Mouse (Mus musculus): ENCODE measurements around the gene Orc5.

Orc5 gene

GRCm38 (mm10) chr5:22550033-22550551 is at the start of gene Orc5:
Gene Orc5 (minus strand): TSS chr5:22550429.
- DNase-seq, result peak; percentile 93

DNA sequence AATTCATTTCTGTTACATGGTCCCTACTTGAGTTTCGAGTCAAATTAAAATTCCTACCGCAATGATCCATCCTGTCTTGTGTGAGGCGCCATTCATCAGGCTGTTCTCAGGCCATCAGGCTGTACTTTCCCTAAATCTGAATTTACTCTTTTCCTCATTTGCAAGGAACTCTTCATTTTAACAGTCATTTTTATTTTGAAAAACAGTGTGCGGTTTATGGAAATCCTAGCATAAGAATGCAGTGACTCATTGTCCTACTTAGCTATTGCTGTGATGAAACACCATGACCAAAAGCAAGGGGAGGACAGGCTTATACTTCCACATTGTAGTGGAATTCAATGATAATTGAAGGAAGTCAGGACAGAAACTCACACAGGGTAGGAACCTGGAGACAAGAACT is 46.8 kb upstream of the Orc5 start:
- no peak for DNase-seq

DNA sequence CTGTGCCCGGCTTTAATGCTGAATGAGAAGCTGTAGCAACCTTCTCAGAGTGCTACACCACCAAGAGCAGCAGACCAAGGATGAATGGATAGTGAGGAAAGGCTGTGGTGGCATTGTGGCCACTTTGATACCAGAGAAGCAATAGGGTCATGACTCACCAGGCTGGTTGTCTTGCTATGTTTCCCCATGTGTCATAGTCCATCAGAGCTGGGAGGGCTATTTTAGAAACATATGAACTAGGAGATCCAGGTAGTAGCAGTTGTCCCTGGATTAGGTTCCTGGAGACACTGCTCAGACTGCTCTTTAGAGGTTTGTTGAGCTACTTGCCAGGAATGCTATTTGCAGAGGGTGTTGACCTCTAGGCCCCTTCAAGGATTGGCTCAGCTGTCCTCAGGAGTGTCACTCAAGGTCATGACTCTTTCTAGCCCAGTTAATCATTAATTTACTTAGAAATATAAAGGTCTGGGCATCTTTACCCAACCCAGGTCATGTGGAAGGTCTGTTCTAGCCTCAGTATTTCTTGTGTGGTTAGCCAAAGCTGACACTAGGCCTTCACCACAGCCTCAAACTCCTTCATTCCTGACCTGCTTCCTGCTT is 39.2 kb upstream of the Orc5 start:
- no peak for DNase-seq

GRCm38 (mm10) chr5:22587492-22587891 is 37.3 kb upstream of the Orc5 start:
- DNase-seq, result no peak

- DNase-seq, result no peak
Measured at GRCm38 (mm10) chr5:22584556-22584955, 34.3 kb upstream of the Orc5 start.

DNA sequence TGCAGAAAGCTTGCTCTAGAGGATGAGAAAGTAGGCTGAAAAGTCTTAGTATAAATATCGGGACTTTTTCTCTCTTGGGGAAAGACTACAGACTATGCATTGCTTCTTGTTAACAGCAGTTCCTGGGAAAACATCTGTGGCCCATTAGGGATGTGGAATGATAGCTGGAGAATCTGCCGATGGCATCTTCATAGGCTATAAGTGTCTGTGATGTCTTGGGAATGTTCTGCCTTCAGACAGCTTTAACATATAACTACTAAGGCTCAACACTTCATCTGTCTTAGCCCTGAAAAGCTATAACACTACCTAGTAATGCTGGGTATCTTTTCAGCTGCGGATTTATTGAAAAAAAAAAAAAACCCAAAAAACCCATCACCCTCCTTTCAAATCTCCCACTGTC is 27.8 kb upstream of the Orc5 start:
- no peak for DNase-seq

DNA sequence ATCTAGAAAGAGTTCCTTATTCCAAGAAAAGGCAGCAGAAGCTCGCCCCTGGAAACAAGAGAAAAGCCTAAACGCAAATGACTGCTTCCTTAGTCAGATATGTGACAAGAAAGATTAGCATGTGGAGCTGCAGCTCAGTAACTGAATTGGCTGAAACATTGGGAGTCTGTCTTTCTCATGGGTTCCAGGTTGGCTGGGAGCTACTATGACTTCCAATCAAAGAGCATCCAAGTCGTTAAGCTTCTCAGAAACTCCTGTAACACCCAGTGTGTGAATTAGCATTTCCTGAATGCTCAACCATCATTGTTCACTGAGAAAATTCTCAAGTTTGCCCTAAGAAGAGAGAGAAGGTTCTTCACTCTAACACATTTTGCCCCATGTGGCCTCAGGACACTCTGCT is 24.5 kb upstream of the Orc5 start:
- DNase-seq, result no peak

DNA sequence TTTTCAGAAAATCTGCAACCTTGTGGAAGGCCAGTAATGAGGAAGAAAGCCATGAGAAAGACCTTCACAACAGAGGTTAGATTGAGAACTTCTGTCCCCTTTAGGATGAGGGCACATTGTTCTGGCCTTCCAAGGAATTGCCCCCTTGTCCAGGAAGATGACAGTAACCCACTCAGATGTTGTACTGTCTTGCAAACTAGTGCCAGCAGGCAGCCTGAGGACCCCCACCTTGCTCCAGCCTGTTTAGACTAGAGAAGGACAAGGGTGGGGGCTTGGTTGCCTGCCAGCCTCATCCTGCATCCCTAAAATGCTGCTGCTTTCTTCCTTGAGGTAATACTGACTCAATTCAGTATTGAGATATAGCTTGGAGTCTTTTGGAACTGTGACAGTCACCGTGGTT is 23.9 kb upstream of the Orc5 start:
- no peak for DNase-seq

DNA sequence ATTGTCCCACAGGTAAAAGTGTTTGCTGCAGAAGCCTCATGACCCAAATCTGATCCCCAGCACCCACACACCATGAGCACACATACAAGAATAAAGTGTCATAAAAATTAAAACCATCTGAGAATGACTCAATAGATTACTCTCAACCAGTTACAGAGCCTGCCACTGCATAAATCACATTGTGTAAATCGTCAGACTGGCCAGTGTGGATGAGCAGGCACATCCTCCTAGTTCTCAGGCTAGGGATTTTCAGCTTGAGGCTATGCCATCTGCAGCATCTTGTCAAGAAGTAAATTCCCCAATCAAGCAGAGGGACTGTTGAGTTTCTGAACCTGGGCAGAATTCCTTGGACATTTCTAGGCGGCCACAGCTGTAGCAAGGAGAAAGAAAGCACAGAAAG is 23.5 kb upstream of the Orc5 start:
- no peak for DNase-seq

GRCm38 (mm10) chr5:22572881-22573280 is 22.7 kb upstream of the Orc5 start:
- DNase-seq, result no peak

DNA sequence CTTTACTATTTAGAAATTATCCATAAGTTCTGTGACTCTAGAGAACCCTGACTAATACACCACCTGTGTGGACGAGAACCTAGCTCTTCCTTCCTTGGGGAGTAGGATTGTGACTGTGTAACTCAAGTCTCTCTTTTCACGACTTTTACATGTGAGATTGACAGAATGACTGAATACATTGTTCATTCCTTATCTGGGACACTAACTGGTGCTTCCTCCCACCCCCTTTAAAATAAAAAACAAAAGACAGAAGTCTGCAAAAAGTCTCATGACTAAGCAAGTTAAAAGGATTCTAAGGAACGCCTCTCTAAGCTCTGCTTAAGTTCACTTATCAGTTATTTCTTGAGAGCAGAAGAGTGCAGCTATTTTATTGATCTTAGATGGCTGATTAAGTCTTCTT is 22.2 kb upstream of the Orc5 start:
- DNase-seq, result no peak

GRCm38 (mm10) chr5:22565708-22566107 is 15.5 kb upstream of the Orc5 start:
- DNase-seq, result no peak

DNA sequence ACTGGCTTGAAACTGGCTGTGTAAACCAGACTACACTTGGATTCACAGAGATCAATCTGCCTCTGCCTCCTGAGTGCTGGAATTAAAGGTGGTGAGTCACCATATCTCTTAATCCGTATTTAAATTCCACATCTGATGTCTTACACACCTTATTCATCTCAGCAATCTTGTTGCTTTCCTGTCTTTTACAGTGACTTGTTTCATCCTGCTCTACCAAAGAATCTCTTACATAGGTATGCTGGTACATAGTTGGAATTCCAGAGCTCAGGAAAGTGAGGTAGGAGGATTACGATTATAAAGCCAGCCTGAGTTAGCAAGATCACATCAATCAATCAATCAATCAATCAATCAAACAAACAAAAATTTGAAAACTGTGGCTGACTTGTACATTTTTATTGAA is 9.6 kb upstream of the Orc5 start:
- DNase-seq, result no peak

DNA sequence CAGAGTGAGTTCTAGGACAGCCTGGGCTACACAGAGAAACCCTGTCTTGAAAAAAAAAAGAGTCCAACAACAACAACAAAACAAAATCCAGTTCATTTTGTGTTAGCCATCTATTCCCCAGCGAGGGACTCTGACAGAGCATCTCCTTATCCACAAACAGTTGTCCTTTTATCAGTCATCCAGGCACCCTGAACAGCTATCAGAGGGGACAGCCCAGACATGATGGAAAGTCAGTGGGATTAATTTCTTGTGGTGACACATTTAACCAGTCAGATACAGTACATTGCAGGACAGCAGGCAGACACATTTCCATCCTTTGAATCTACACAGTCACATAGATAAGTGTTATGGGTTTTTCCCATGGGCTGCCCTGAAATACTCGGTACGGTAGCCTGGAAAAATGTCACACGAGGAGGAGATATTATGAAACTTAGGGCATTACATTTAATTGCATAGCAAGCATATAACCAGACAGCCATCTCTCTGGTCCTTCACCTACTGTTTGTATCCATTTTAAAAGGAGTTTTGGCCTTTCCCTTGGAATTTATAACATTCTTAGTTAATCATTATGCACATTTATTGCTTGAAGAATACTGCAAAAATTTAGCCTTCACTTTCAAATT is 7.4 kb upstream of the Orc5 start:
- no peak for DNase-seq

DNA sequence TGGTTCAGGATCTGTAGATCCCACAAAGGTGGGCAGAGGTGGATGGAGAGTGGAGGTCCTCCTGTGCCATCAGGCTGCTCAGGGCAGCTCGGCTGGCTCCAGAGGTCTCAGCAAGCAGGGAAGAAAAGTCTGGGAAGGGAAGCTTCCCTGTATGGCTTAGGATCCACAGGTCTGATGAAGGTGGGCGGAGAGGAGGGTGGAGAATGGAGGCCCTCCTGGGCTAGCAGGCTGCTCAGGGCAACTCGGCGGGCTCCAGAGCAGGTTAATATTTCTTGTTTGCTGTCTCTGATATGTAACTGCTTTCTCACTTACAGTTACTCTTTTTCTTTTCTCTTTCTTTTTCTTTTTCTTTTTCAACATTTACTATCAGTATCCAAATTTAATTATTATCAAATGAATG is 6.5 kb upstream of the Orc5 start:
- DNase-seq, result no peak

DNA sequence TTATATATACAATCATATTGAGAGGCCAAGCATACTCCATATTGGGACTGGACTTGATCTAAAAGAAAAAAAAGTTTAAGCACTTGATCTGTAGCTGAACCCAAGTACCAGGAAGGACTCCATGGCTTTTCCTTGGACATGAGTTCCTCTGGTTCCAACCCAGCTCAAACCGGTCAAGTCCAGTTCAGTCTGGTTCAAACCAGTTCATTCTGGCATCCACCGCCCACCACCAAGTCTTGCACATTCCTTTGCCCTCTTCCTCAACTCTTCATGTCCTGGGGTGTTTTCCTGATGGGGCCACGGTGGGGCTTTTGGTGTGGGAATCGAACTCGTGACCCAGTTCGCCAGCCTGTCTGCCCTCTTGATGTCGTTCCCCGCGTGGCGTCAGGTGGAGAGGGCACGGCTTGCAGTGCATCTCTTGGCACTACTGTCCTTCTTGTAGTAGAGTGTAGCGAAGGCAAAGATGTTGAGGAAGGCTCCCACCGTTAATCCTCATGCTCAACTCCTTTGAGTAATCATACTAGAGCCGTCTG is 2.1 kb upstream of the Orc5 start:
- DNase-seq, result no peak

GRCm38 (mm10) chr5:22549366-22550032 is 730 bp downstream of the Orc5 start:
- DNase-seq, result no peak

GRCm38 (mm10) chr5:22548556-22549161 is 1.6 kb downstream of the Orc5 start:
- DNase-seq, result no peak

DNA sequence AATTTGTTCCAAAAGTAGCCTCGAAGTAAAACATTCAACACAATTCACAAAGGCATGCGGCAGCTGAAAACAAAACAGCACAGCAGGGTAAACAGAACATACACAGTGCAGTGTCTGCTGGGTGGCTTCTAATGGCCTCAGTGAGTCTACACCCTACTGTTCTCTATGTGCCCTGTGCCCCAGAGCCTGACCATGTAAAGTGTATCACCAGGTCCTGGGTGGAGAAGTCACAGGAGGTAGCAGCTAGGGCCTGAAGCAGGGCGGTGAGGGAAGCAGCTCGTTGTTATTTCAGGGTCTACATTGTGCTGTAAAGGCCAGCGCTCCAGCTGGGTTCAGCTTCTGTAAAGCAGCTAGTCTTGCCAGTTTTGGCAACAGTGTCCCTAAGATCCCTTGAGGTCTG is 3.7 kb downstream of the Orc5 start:
- no peak for DNase-seq

DNA sequence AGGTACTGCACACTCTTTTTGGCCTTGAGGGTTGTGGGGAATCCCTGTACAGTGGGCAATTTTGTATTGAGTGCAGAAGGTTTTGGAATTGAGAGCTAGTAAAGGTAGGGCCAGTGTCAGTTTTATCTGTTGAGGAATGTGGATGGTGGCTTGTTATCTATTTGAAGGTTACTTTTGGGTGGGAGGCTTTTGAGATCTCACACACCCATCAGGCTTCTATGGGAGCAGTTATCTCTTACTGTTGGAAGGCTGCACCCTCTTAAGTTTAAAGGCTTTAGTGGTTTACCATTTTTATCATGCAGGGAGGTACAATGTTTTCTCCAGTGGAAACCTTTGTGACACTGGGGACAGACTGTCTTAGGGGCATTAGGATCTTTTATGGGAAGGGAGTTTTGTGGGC is 4.9 kb downstream of the Orc5 start:
- no peak for DNase-seq

- no peak for DNase-seq
Measured at GRCm38 (mm10) chr5:22542676-22543075, 7.6 kb downstream of the Orc5 start.

DNA sequence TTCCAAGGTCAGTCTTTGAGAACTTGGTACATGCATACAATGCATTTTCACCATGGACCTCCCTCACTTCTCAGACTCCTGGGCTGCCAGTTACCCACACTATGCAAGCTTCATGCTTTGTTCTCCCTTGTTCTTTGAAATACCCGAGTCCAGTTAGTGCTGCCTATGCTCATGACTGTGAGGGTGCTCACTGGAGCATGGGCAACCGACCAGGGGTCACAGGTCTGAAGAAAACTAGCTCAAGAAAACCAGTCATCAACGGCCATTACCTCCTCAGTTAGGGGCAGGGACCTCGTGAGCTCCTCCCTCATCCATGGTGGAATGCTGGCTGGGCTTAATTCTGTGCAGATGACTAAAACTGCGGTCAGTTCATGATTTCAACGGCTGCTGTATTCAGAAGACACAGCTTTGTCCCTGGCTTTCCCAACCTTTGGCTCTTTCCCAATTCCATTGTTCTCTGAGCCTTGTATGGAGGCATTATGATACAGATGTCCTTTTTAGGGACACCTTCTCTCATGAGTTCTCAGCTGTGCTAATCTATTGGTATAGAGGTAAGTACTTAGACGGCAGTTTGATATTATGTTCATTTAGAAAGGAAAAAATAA is 11.1 kb downstream of the Orc5 start:
- no peak for DNase-seq

DNA sequence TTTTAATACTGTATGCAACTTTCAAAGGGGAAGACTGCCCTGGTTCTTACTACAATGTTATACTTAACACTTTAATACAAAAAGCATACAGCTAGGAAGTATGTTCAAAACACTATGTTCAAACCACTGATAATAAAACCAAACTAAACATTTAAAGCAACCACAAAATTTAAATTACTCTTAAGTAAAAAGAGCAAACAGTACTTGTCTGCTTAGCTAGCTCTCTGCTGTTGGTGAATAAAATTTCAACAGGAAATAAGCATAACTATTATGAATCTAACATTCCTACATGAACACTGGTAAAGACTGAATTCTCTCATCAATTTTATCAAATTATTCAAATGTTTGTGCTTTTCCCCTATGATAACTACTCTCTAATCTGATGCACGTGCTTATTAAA is 13.5 kb downstream of the Orc5 start:
- no peak for DNase-seq
